Mouse (Mus musculus) liver, embryonic 15.5 days (tissue): ENCODE data around the gene Defb36. TPM values are rescaled to one million over a fixed set of nuclear protein-coding genes. Genes with fewer than 3 reads are reported as not detected.

Experiments
- ATAC-seq: fragments of 200-750 bp; cut with Nextera tagmentation; 2 replicates; pipeline ENCODE4 v1.8.0; 2017; ENCODE audit warnings: moderate number of reproducible peaks, mild to moderate bottlenecking, moderate library complexity; ENCODE audit not compliant: insufficient read depth
- H3K27ac ChIP-seq: fragments of 300-500 bp; sonication (generic); replicated peaks from 2 replicates; pipeline ENCODE4 v1.5.1; 2015; ENCODE audit warnings: mild to moderate bottlenecking, inconsistent platforms
- H3K27me3 ChIP-seq: fragments of 300-500 bp; sonication (generic); 2 replicates; pipeline ENCODE4 v1.6.1; 2015; ENCODE audit warnings: mild to moderate bottlenecking, inconsistent platforms
- H3K36me3 ChIP-seq: fragments of 300-500 bp; sonication (generic); replicated peaks from 2 replicates; pipeline ENCODE4 v1.6.1; 2015; ENCODE audit warnings: moderate library complexity, mild to moderate bottlenecking, inconsistent platforms
- H3K4me1 ChIP-seq: fragments of 300-500 bp; sonication (generic); replicated peaks from 2 replicates; pipeline ENCODE4 v1.6.1; 2015; ENCODE audit warnings: inconsistent platforms
- H3K4me2 ChIP-seq: fragments of 300-500 bp; sonication (generic); 2 replicates; pipeline ENCODE4 v1.6.1; 2015; ENCODE audit warnings: moderate library complexity, mild to moderate bottlenecking, inconsistent platforms
- H3K4me3 ChIP-seq: fragments of 300-500 bp; sonication (generic); replicated peaks from 2 replicates; pipeline ENCODE4 v1.5.1; 2015; ENCODE audit warnings: mild to moderate bottlenecking, inconsistent platforms
- H3K9ac ChIP-seq: fragments of 300-500 bp; sonication (generic); 2 replicates; pipeline ENCODE4 v1.6.1; 2015; ENCODE audit warnings: moderate library complexity, mild to moderate bottlenecking, inconsistent platforms
- H3K9me3 ChIP-seq: fragments of 300-500 bp; sonication (generic); replicated peaks from 2 replicates; pipeline ENCODE4 v1.6.1; 2016; ENCODE audit warnings: inconsistent platforms
- WGBS: fragments of 180-500 bp; shearing (Covaris S2); methylation state at CpG from one replicate; pipeline ENCODE4 v1.1.7; 2015; ENCODE audit warnings: mixed read lengths; ENCODE audit not compliant: insufficient replicate concordance; 5-methylcytosine and 5-hydroxymethylcytosine counted together
- polyA plus RNA-seq: library from polyadenylated mRNA; unstranded; fragments of >200 nt; fragmentation: Nextera tagmentation; extraction: Ambion mirVana; gene quantifications from 2 replicates; pipeline ENCODE4 v1.2.1, GENCODE M21; 2015

Gene Defb36
- not detected in 2 replicates for polyA plus RNA-seq

- no peaks in the 10 kb centered on the region for H3K27me3 ChIP-seq
- no peaks in the 10 kb centered on the region for H3K9me3 ChIP-seq
- 67% methylated on average over 15 of the region's 15 CpGs for WGBS
- no peak within 1 kb of the TSS for H3K27ac ChIP-seq
- no peak within 1 kb of the TSS for H3K9ac ChIP-seq
- no peak within 1 kb of the TSS for H3K4me2 ChIP-seq
- no peaks in the 10 kb centered on the region for H3K4me1 ChIP-seq
- H3K4me3 ChIP-seq = no peak within 1 kb of the TSS
- no peaks in the 10 kb centered on the region for H3K36me3 ChIP-seq
- no peak for ATAC-seq
Measured at GRCm38 (mm10) chr2:152604057-152604456, at the start of gene Defb36. Defb36 (plus strand) TSS chr2:152604327.

DNA sequence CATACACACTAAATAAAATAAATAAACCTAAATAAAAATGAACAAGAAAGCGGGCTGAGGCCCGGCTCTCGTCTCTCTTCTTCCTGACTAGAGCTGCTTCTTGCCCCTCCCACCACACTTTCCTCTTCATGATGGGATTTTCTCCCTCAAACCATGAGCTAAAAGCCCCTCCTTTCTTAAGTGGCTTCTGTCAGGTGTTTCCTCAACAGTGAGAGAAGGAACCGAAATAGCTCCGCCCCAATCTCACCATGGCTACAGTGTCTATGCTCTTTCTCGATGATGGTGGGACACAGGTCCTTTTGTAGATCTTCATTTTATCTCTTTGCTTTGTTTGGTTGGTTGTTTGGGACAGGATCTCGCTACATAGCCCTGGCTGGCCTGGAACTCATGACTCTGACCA is 47.5 kb upstream of the Defb36 start:
- Histone ChIP-seq H3K27me3 (peaks cover 7% of the 10 kb centered on the region; the same call in 1 of the 2 replicates), H3K4me3 (no peak overlapping the region), H3K9me3 (no peaks in the 10 kb centered on the region), H3K9ac (no peak overlapping the region), H3K4me2 (no peak overlapping the region), H3K4me1 (no peaks in the 10 kb centered on the region), H3K36me3 (no peaks in the 10 kb centered on the region), H3K27ac (no peak overlapping the region)
- ATAC-seq = no peak
- 62% methylated on average over 7 of the region's 7 CpGs for WGBS

- Histone ChIP-seq H3K9ac (no peak within 1 kb of the TSS), H3K27ac (no peak within 1 kb of the TSS), H3K4me2 (no peak within 1 kb of the TSS), H3K27me3 (no peaks in the 10 kb centered on the region), H3K4me3 (no peak within 1 kb of the TSS), H3K36me3 (no peaks in the 10 kb centered on the region), H3K9me3 (no peaks in the 10 kb centered on the region), H3K4me1 (no peaks in the 10 kb centered on the region)
- WGBS = 67% methylated on average over 5 of the region's 5 CpGs
- ATAC-seq = no peak
Measured at GRCm38 (mm10) chr2:152569038-152569437, 35.1 kb upstream of the Defb36 start, which contains the start of gene Gm17416. Gm17416 (plus strand) TSS chr2:152569338.

- no peak overlapping the region for H3K27ac ChIP-seq
- no peaks in the 10 kb centered on the region for H3K9me3 ChIP-seq
- WGBS = 61% methylated on average over 4 of the region's 4 CpGs
- no peaks in the 10 kb centered on the region for H3K4me1 ChIP-seq
- no peaks in the 10 kb centered on the region for H3K27me3 ChIP-seq
- H3K4me2 ChIP-seq = no peak overlapping the region
- no peak overlapping the region for H3K9ac ChIP-seq
- H3K4me3 ChIP-seq = no peak overlapping the region
- no peak for ATAC-seq
- H3K36me3 ChIP-seq = no peaks in the 10 kb centered on the region
Measured at GRCm38 (mm10) chr2:152569881-152570280, 34.2 kb upstream of the Defb36 start.

DNA sequence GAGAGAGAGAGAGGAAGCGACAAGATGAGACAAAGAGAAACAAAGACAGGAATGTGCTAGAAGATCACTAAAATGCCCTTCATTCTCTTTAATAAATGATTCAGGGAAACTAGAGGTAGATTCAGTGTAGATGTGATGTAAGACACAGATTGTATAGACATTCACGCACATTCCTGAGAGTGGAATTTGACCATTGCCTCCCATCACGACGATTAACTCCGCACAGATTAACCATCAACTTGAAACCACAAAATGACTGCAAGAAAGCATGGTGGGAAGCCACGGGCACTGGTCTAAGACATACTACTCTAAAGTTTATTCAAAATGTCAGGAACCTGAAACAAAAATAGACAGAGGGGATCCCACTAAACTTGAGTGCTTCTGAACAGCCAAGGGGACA is 33.8 kb upstream of the Defb36 start:
- H3K9me3 ChIP-seq = no peaks in the 10 kb centered on the region
- no peak overlapping the region for H3K27ac ChIP-seq
- no peaks in the 10 kb centered on the region for H3K4me1 ChIP-seq
- no peak overlapping the region for H3K4me2 ChIP-seq
- H3K9ac ChIP-seq = no peak overlapping the region
- ATAC-seq = no peak
- no peak overlapping the region for H3K4me3 ChIP-seq
- H3K27me3 ChIP-seq = no peaks in the 10 kb centered on the region
- WGBS = 46% methylated on average over 6 of the region's 6 CpGs
- H3K36me3 ChIP-seq = no peaks in the 10 kb centered on the region

- Histone ChIP-seq H3K27ac (no peak within 1 kb of the TSS), H3K9me3 (no peaks in the 10 kb centered on the region), H3K36me3 (no peaks in the 10 kb centered on the region), H3K9ac (no peak within 1 kb of the TSS), H3K4me1 (no peaks in the 10 kb centered on the region), H3K4me3 (no peak within 1 kb of the TSS), H3K27me3 (no peaks in the 10 kb centered on the region), H3K4me2 (no peak within 1 kb of the TSS)
- WGBS = 44% methylated on average over 11 of the region's 11 CpGs
- no peak for ATAC-seq
Measured at GRCm38 (mm10) chr2:152572114-152572794, 31.9 kb upstream of the Defb36 start, which contains the start of gene Defb21. Defb21 (plus strand) TSS chr2:152572744.

- Histone ChIP-seq H3K9ac (no peak overlapping the region), H3K9me3 (no peaks in the 10 kb centered on the region), H3K36me3 (no peaks in the 10 kb centered on the region), H3K4me3 (no peak overlapping the region), H3K4me2 (no peak overlapping the region), H3K27me3 (no peaks in the 10 kb centered on the region), H3K27ac (no peak overlapping the region), H3K4me1 (no peaks in the 10 kb centered on the region)
- 73% methylated on average over 8 of the region's 8 CpGs for WGBS
- ATAC-seq = no peak
Measured at GRCm38 (mm10) chr2:152573484-152573883, 30.6 kb upstream of the Defb36 start.

DNA sequence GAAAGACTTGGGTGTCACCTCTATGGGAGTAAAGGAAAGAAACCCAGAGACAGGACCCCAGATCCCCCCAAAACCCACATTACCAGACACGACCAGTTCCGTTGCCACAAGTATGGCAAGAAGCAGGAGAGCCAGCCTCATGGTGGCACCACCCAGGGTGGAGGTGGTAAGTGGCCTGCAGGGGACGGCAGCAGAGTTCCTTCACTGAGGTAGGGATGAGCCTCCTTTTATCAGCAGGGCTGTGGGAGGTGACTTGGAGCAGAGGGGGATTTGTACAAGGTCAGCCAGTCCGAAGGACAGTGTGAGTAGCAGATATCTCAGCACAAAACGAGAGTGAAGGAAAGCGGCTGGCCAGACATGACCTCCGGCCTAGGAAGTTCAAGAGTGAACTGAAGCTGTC is 24.0 kb upstream of the Defb36 start, which contains the start of gene Defb19:
Defb19 (minus strand) TSS at position 206 of the 400 bp plus-strand sequence.
- no peaks in the 10 kb centered on the region for H3K36me3 ChIP-seq
- 44% methylated on average over 7 of the region's 7 CpGs for WGBS

DNA sequence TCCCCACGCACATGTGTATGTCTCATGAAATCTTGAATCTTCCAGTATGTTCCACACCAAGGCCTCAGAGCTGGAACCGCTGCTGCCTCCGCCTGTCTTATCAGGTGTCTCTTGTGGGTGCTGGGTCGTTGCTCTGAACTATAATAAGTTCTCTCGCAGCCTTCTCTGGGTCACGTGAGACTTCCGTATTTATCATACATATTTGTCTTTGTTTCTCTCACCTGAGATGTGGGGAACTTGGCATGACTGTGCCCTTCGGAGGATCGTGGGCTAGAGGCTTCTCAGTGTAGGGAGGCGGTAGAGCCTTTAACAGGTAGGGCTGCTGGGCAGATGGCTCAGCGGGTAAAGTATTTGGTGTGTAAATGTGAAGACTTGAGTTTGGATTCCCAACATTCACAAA is 23.5 kb upstream of the Defb36 start:
- no peak for ATAC-seq
- Histone ChIP-seq H3K9me3 (no peaks in the 10 kb centered on the region), H3K4me3 (no peak overlapping the region), H3K36me3 (no peaks in the 10 kb centered on the region), H3K9ac (no peak overlapping the region), H3K4me1 (no peaks in the 10 kb centered on the region), H3K4me2 (no peak overlapping the region), H3K27ac (no peak overlapping the region), H3K27me3 (no peaks in the 10 kb centered on the region)
- WGBS = 59% methylated on average over 11 of the region's 11 CpGs

More for the DNA sequence above, 24.0 kb upstream of the Defb36 start, which contains the start of gene Defb19:
- H3K9me3 ChIP-seq = no peaks in the 10 kb centered on the region
- no peak within 1 kb of the TSS for H3K4me3 ChIP-seq
- H3K4me2 ChIP-seq = no peak within 1 kb of the TSS
- no peaks in the 10 kb centered on the region for H3K27me3 ChIP-seq
- H3K4me1 ChIP-seq = no peaks in the 10 kb centered on the region
- ATAC-seq = no peak
- no peak within 1 kb of the TSS for H3K27ac ChIP-seq
- H3K9ac ChIP-seq = no peak within 1 kb of the TSS

DNA sequence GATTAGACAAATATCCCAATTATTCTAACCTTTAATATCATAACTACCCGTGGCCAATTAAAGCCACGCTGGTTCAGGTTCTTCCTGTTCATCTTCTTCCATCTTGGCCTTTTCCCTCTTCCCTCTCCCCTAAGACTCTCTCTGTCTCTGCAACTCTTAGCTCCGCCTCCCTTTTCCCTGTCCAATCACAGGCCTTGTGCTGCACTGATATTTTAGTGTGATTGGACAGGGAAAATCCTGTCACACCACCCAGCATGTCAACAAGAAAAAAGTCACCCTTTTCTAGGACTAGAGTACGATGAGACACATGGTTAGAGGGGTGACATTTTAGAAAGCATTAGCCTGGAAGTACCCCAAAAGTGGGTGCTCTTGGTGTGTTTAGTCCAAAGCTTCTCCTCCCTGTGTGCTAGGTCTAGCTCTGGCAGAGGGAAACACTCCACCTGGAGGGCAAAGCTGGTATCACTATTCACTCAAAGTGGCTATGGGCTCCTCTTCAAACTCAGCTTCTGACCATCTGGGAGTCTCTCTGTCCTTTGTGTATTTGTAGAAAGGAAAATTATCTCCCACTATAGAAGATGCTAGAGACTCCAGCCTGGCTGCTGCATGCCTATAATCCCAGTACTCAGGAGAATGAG is 17.1 kb upstream of the Defb36 start:
- no peaks in the 10 kb centered on the region for H3K9me3 ChIP-seq
- H3K4me3 ChIP-seq = no peak overlapping the region
- H3K4me2 ChIP-seq = no peak overlapping the region
- no peak overlapping the region for H3K9ac ChIP-seq
- no peaks in the 10 kb centered on the region for H3K4me1 ChIP-seq
- no peak for ATAC-seq
- H3K36me3 ChIP-seq = no peaks in the 10 kb centered on the region
- WGBS = 52% methylated on average over 4 of the region's 4 CpGs
- no peaks in the 10 kb centered on the region for H3K27me3 ChIP-seq
- H3K27ac ChIP-seq = no peak overlapping the region

- H3K9ac ChIP-seq = no peak overlapping the region
- H3K4me2 ChIP-seq = no peak overlapping the region
- H3K4me3 ChIP-seq = no peak overlapping the region
- H3K36me3 ChIP-seq = no peaks in the 10 kb centered on the region
- WGBS = 36% methylated on average over 2 of the region's 2 CpGs
- H3K27me3 ChIP-seq = no peaks in the 10 kb centered on the region
- H3K27ac ChIP-seq = no peak overlapping the region
- no peaks in the 10 kb centered on the region for H3K9me3 ChIP-seq
- no peak for ATAC-seq
- no peaks in the 10 kb centered on the region for H3K4me1 ChIP-seq
Measured at GRCm38 (mm10) chr2:152588450-152588849, 15.7 kb upstream of the Defb36 start.
